Mouse (Mus musculus) megakaryocyte, embryonic 14.5 days (primary cell): ENCODE results near the gene Jmjd6.

ENCODE experiments used
- FLI1 ChIP-seq: IDR thresholded peaks from 2 replicates; pipeline ENCODE4 v1.6.1; 2012; ENCODE audit warnings: low read length, inconsistent platforms, mixed read lengths
- GATA1 ChIP-seq: IDR thresholded peaks from 3 replicates; pipeline ENCODE4 v1.6.1; 2012; ENCODE audit warnings: mixed read lengths, low read length, inconsistent platforms, borderline replicate concordance

DNA sequence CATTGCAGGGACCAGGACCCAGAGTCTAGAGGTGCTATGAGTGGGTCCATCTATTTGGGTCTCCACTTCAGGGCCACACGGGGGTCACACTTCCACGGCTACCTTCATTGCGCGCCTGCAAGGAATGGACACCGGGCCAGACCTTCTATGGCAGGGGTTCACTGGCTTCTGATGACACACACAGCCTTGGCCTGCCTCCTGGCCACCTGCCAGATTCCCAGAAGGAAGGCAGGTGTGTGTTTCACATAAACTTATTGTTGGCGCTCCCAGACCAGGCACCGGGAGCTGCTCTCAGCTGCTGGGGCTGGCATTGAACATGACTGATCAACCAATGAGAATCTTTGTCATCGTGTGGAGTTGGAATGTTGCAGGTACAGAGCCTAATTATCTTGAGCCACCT lies 35.2 kb upstream of the Jmjd6 start:
- TF ChIP-seq GATA1: no peak
- TF ChIP-seq FLI1: no peak
